Mouse (Mus musculus): ENCODE data around the gene Son.
"Not testable (repeated sequence)": the region's sequence is repeated elsewhere in the genome, so short reads cannot be mapped to it uniquely, and the experiment has no call there.

The Son gene

GRCm38 (mm10) chr16:91639161-91639560 is 8.1 kb upstream of the Son start:
- DNase-seq (ENCODE audit: low read depth, low spot score), result no peak

GRCm38 (mm10) chr16:91639636-91640035 is 7.7 kb upstream of the Son start:
- DNase-seq (ENCODE audit: low read depth, low spot score), result no peak

GRCm38 (mm10) chr16:91640171-91640570 is 7.1 kb upstream of the Son start:
- DNase-seq (ENCODE audit: low read depth, low spot score), result no peak

GRCm38 (mm10) chr16:91644901-91645300 is 2.4 kb upstream of the Son start:
- DNase-seq (ENCODE audit: low read depth, low spot score), result no peak

GRCm38 (mm10) chr16:91645420-91645819 is 1.9 kb upstream of the Son start:
- not testable (repeated sequence) for DNase-seq (ENCODE audit: low read depth, low spot score)

GRCm38 (mm10) chr16:91645995-91646602 is 1.2 kb upstream of the Son start:
- no peak for DNase-seq (ENCODE audit: low read depth, low spot score)

GRCm38 (mm10) chr16:91646681-91647419 is 456 bp upstream of the Son start, which contains the start of gene Gart:
Gene Gart, minus strand, starts transcription at chr16:91646952.
- peak; percentile 72 for DNase-seq (ENCODE audit: low read depth, low spot score)

GRCm38 (mm10) chr16:91648220-91648550 is 879 bp downstream of the Son start:
- peak; percentile 33 for DNase-seq (ENCODE audit: low read depth, low spot score)

- DNase-seq (ENCODE audit: low read depth, low spot score), result no peak
Measured at GRCm38 (mm10) chr16:91649246-91649645, 1.9 kb downstream of the Son start.

- no peak for DNase-seq (ENCODE audit: low read depth, low spot score)
Measured at GRCm38 (mm10) chr16:91649781-91650180, 2.5 kb downstream of the Son start.

GRCm38 (mm10) chr16:91652191-91652590 is 4.9 kb downstream of the Son start:
- DNase-seq (ENCODE audit: low read depth, low spot score), result no peak

GRCm38 (mm10) chr16:91655285-91655684 is 8.0 kb downstream of the Son start:
- no peak for DNase-seq (ENCODE audit: low read depth, low spot score)

GRCm38 (mm10) chr16:91657285-91657684 is 10.0 kb downstream of the Son start:
- DNase-seq (ENCODE audit: low read depth, low spot score), result no peak

GRCm38 (mm10) chr16:91658471-91658870 is 11.2 kb downstream of the Son start:
- DNase-seq (ENCODE audit: low read depth, low spot score), result no peak

GRCm38 (mm10) chr16:91659798-91660197 is 12.5 kb downstream of the Son start:
- DNase-seq (ENCODE audit: low read depth, low spot score), result no peak

- DNase-seq (ENCODE audit: low read depth, low spot score), result no peak
Measured at GRCm38 (mm10) chr16:91661397-91661796, 14.1 kb downstream of the Son start.

- DNase-seq (ENCODE audit: low read depth, low spot score), result no peak
Measured at GRCm38 (mm10) chr16:91662336-91662735, 15.0 kb downstream of the Son start.

- DNase-seq (ENCODE audit: low read depth, low spot score), result no peak
Measured at GRCm38 (mm10) chr16:91663795-91664194, 16.5 kb downstream of the Son start.

GRCm38 (mm10) chr16:91674500-91674899 is 27.2 kb downstream of the Son start:
- no peak for DNase-seq (ENCODE audit: low read depth, low spot score)

- DNase-seq (ENCODE audit: low read depth, low spot score), result no peak
Measured at GRCm38 (mm10) chr16:91678147-91678911, 31.0 kb downstream of the Son start.

GRCm38 (mm10) chr16:91680656-91681055 is 33.4 kb downstream of the Son start:
- DNase-seq (ENCODE audit: low read depth, low spot score), result no peak

- DNase-seq (ENCODE audit: low read depth, low spot score), result no peak
Measured at GRCm38 (mm10) chr16:91685526-91685925, 38.2 kb downstream of the Son start.

- no peak for DNase-seq (ENCODE audit: low read depth, low spot score)
Measured at GRCm38 (mm10) chr16:91686369-91686768, 39.1 kb downstream of the Son start.

Data from WW6 (cell line).